Mouse (Mus musculus) kidney, adult 2 months (tissue): Measurements from ENCODE around the gene Dgkb.

Experiments
- CTCF ChIP-seq: fragments of 200-500 bp; conservative IDR thresholded peaks from 2 replicates; pipeline ENCODE4 v1.5.1; 2011; ENCODE audit warnings: low read depth, mild to moderate bottlenecking, control low read depth, low read length, moderate library complexity, mixed read lengths; ENCODE audit not compliant: insufficient read depth, insufficient read length
- POLR2A ChIP-seq: fragments of 200-500 bp; IDR thresholded peaks from one replicate; pipeline ENCODE4 v1.6.1; 2011; ENCODE audit warnings: low read depth, low read length, control low read depth

DNA sequence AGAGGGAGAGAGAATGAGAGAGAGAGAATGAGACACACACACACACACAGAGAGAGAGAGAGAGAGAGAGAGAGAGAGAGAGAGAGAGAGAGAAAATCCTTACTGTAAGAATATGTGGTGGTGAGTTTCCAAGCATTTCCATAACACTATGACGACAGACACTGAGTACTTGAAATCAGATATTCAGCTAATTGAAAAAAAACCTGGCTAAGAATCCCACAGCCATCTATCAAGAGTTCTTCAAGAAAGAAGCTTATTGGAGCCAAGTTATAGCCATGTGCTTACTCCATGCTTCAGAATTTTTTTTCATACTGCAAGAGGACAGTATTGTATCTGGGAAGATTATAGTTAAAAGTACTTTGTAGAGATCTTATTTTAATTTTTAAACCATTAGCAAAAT lies 65.3 kb downstream of the Dgkb start:
- TF ChIP-seq POLR2A, result no peak
- no peak for TF ChIP-seq CTCF
